Mouse (Mus musculus) hindbrain, embryonic 12.5 days (tissue): ENCODE measurements around the gene Add1. TPM values are rescaled to one million over a fixed set of nuclear protein-coding genes. Genes with fewer than 3 reads are reported as not detected.

ENCODE experiments used
- ATAC-seq: fragments of 200-750 bp; cut with Nextera tagmentation; 2 replicates; pipeline ENCODE4 v1.8.0; 2017; ENCODE audit warnings: moderate TSS enrichment; ENCODE audit not compliant: low FRiP score
- H3K27ac ChIP-seq: fragments of 300-500 bp; sonication (generic); 2 replicates; pipeline ENCODE4 v1.5.1; 2016; ENCODE audit warnings: mild to moderate bottlenecking
- H3K27me3 ChIP-seq: fragments of 300-500 bp; sonication (generic); 2 replicates; pipeline ENCODE4 v1.6.1; 2016; ENCODE audit warnings: mild to moderate bottlenecking
- H3K36me3 ChIP-seq: fragments of 300-500 bp; sonication (generic); 2 replicates; pipeline ENCODE4 v1.6.1; 2016; ENCODE audit warnings: mild to moderate bottlenecking
- H3K4me1 ChIP-seq: fragments of 300-500 bp; sonication (generic); 2 replicates; pipeline ENCODE4 v1.6.1; 2016
- H3K4me2 ChIP-seq: fragments of 300-500 bp; sonication (generic); replicated peaks from 2 replicates; pipeline ENCODE4 v1.6.1; 2016; ENCODE audit warnings: mild to moderate bottlenecking
- H3K4me3 ChIP-seq: fragments of 300-500 bp; sonication (generic); 2 replicates; pipeline ENCODE4 v1.5.1; 2016; ENCODE audit warnings: mild to moderate bottlenecking
- H3K9ac ChIP-seq: fragments of 300-500 bp; sonication (generic); 2 replicates; pipeline ENCODE4 v1.6.1; 2016; ENCODE audit warnings: mild to moderate bottlenecking, moderate library complexity
- H3K9me3 ChIP-seq: fragments of 300-500 bp; sonication (generic); replicated peaks from 2 replicates; pipeline ENCODE4 v1.6.1; 2016; ENCODE audit warnings: mild to moderate bottlenecking
- WGBS: fragments of 180-500 bp; shearing (Covaris S2); methylation state at CpG from one replicate; pipeline ENCODE4 v1.1.7; 2016; 5-methylcytosine and 5-hydroxymethylcytosine counted together
- polyA plus RNA-seq: library from polyadenylated mRNA; unstranded; fragments of >200 nt; fragmentation: Nextera tagmentation; extraction: Ambion mirVana; gene quantifications from 2 replicates; pipeline ENCODE4 v1.2.1, GENCODE M21; 2016

Gene Add1
- polyA plus RNA-seq: 223 and 226 TPM in 2 replicates

GRCm38 (mm10) chr5:34573268-34574221 lies at the start of gene Add1:
Gene Add1 (plus strand): TSS chr5:34573664.
- under 1% methylated on average over 68 of the region's 84 CpGs for WGBS
- ATAC-seq: peak; percentile 100
- Histone ChIP-seq H3K27ac (peak within 1 kb of the TSS; percentile 96), H3K4me2 (peak within 1 kb of the TSS; percentile 78), H3K4me1 (peaks cover 16% of the 10 kb centered on the region), H3K4me3 (peak within 1 kb of the TSS; percentile 97), H3K27me3 (no peaks in the 10 kb centered on the region), H3K9ac (peak within 1 kb of the TSS; percentile 99), H3K9me3 (no peaks in the 10 kb centered on the region), H3K36me3 (no peaks in the 10 kb centered on the region)

- WGBS: 60% methylated on average over 4 of the region's 4 CpGs
Observed at GRCm38 (mm10) chr5:34523958-34524485, 49.4 kb upstream of the Add1 start.

GRCm38 (mm10) chr5:34524511-34524910 lies 49.0 kb upstream of the Add1 start:
- Histone ChIP-seq H3K4me2 (no peak overlapping the region), H3K27me3 (peaks cover 12% of the 10 kb centered on the region), H3K4me3 (no peak overlapping the region), H3K9ac (no peak overlapping the region), H3K36me3 (no peaks in the 10 kb centered on the region), H3K27ac (no peak overlapping the region), H3K9me3 (no peaks in the 10 kb centered on the region), H3K4me1 (no peaks in the 10 kb centered on the region)
- ATAC-seq: no peak

More at GRCm38 (mm10) chr5:34523958-34524485, 49.4 kb upstream of the Add1 start:
- Histone ChIP-seq H3K4me3 (no peak overlapping the region), H3K36me3 (no peaks in the 10 kb centered on the region), H3K4me1 (no peaks in the 10 kb centered on the region), H3K4me2 (no peak overlapping the region), H3K9me3 (no peaks in the 10 kb centered on the region), H3K9ac (no peak overlapping the region), H3K27ac (no peak overlapping the region), H3K27me3 (peaks cover 12% of the 10 kb centered on the region)
- ATAC-seq: no peak

GRCm38 (mm10) chr5:34525663-34526476 lies 47.6 kb upstream of the Add1 start, which contains the start of gene Sh3bp2:
Gene Sh3bp2 (plus strand): TSS chr5:34525838.
- Histone ChIP-seq H3K9ac (peak within 1 kb of the TSS; percentile 20; the same call in 1 of the 2 replicates), H3K27me3 (peaks cover 12% of the 10 kb centered on the region), H3K9me3 (no peaks in the 10 kb centered on the region), H3K4me3 (peak within 1 kb of the TSS; percentile 38), H3K4me2 (peak within 1 kb of the TSS; percentile 59), H3K4me1 (no peaks in the 10 kb centered on the region), H3K36me3 (no peaks in the 10 kb centered on the region), H3K27ac (no peak within 1 kb of the TSS)
- 3% methylated on average over 38 of the region's 38 CpGs for WGBS
- ATAC-seq: peak; percentile 87

GRCm38 (mm10) chr5:34526477-34526775 lies 47.0 kb upstream of the Add1 start:
- no peaks in the 10 kb centered on the region for H3K9me3 ChIP-seq
- no peak overlapping the region for H3K4me3 ChIP-seq
- no peaks in the 10 kb centered on the region for H3K36me3 ChIP-seq
- H3K27me3 ChIP-seq: peaks cover 12% of the 10 kb centered on the region
- peak overlapping the region; percentile 59; the same call in 1 of the 2 replicates for H3K4me2 ChIP-seq
- no peak overlapping the region for H3K27ac ChIP-seq
- 36% methylated on average over 5 of the region's 5 CpGs for WGBS
- no peaks in the 10 kb centered on the region for H3K4me1 ChIP-seq
- no peak for ATAC-seq
- H3K9ac ChIP-seq: no peak overlapping the region; the same call in 1 of the 2 replicates

GRCm38 (mm10) chr5:34527352-34527751 lies 46.1 kb upstream of the Add1 start:
- H3K27ac ChIP-seq: no peak overlapping the region
- H3K9ac ChIP-seq: no peak overlapping the region
- no peak overlapping the region for H3K4me2 ChIP-seq
- no peak overlapping the region for H3K4me3 ChIP-seq
- H3K9me3 ChIP-seq: no peaks in the 10 kb centered on the region
- no peak for ATAC-seq
- peaks cover 12% of the 10 kb centered on the region for H3K27me3 ChIP-seq
- H3K36me3 ChIP-seq: no peaks in the 10 kb centered on the region
- 85% methylated on average over 2 of the region's 2 CpGs for WGBS
- H3K4me1 ChIP-seq: no peaks in the 10 kb centered on the region

- Histone ChIP-seq H3K9ac (no peak overlapping the region), H3K4me1 (no peaks in the 10 kb centered on the region), H3K9me3 (no peaks in the 10 kb centered on the region), H3K4me2 (no peak overlapping the region), H3K27ac (no peak overlapping the region), H3K27me3 (peaks cover 12% of the 10 kb centered on the region), H3K36me3 (no peaks in the 10 kb centered on the region), H3K4me3 (no peak overlapping the region)
- 84% methylated on average over 5 of the region's 5 CpGs for WGBS
- no peak for ATAC-seq
Observed at GRCm38 (mm10) chr5:34528724-34529123, 44.7 kb upstream of the Add1 start.

GRCm38 (mm10) chr5:34530116-34530515 lies 43.3 kb upstream of the Add1 start:
- WGBS: 76% methylated on average over 5 of the region's 5 CpGs
- ATAC-seq: no peak
- H3K9me3 ChIP-seq: no peaks in the 10 kb centered on the region
- H3K36me3 ChIP-seq: no peaks in the 10 kb centered on the region
- H3K4me3 ChIP-seq: no peak overlapping the region
- H3K4me2 ChIP-seq: no peak overlapping the region
- no peak overlapping the region for H3K27ac ChIP-seq
- peaks cover 12% of the 10 kb centered on the region for H3K27me3 ChIP-seq
- H3K9ac ChIP-seq: no peak overlapping the region
- H3K4me1 ChIP-seq: no peaks in the 10 kb centered on the region

GRCm38 (mm10) chr5:34530687-34531086 lies 42.8 kb upstream of the Add1 start:
- Histone ChIP-seq H3K36me3 (no peaks in the 10 kb centered on the region), H3K4me3 (no peak overlapping the region), H3K9me3 (no peaks in the 10 kb centered on the region), H3K27ac (no peak overlapping the region), H3K4me1 (no peaks in the 10 kb centered on the region), H3K27me3 (peaks cover 12% of the 10 kb centered on the region), H3K9ac (no peak overlapping the region), H3K4me2 (no peak overlapping the region)
- 46% methylated on average over 4 of the region's 4 CpGs for WGBS
- no peak for ATAC-seq

- no peak overlapping the region for H3K9ac ChIP-seq
- no peak overlapping the region for H3K4me3 ChIP-seq
- H3K27me3 ChIP-seq: no peaks in the 10 kb centered on the region
- H3K27ac ChIP-seq: no peak overlapping the region
- no peak overlapping the region for H3K4me2 ChIP-seq
- H3K36me3 ChIP-seq: no peaks in the 10 kb centered on the region
- H3K9me3 ChIP-seq: no peaks in the 10 kb centered on the region
- WGBS: 71% methylated on average over 5 of the region's 5 CpGs
- no peaks in the 10 kb centered on the region for H3K4me1 ChIP-seq
- no peak for ATAC-seq
Observed at GRCm38 (mm10) chr5:34533066-34533465, 40.4 kb upstream of the Add1 start.

GRCm38 (mm10) chr5:34533820-34534219 lies 39.6 kb upstream of the Add1 start:
- Histone ChIP-seq H3K9ac (no peak overlapping the region), H3K27ac (no peak overlapping the region), H3K4me2 (no peak overlapping the region), H3K27me3 (no peaks in the 10 kb centered on the region), H3K4me1 (no peaks in the 10 kb centered on the region), H3K9me3 (no peaks in the 10 kb centered on the region), H3K36me3 (no peaks in the 10 kb centered on the region), H3K4me3 (no peak overlapping the region)
- no peak for ATAC-seq
- WGBS: 69% methylated on average over 3 of the region's 3 CpGs
